Mouse (Mus musculus): ENCODE results near the gene Slc19a1.
A peak's percentile ranks its signal among the peaks of the same experiment; 100 is the strongest.

The Slc19a1 gene

DNA sequence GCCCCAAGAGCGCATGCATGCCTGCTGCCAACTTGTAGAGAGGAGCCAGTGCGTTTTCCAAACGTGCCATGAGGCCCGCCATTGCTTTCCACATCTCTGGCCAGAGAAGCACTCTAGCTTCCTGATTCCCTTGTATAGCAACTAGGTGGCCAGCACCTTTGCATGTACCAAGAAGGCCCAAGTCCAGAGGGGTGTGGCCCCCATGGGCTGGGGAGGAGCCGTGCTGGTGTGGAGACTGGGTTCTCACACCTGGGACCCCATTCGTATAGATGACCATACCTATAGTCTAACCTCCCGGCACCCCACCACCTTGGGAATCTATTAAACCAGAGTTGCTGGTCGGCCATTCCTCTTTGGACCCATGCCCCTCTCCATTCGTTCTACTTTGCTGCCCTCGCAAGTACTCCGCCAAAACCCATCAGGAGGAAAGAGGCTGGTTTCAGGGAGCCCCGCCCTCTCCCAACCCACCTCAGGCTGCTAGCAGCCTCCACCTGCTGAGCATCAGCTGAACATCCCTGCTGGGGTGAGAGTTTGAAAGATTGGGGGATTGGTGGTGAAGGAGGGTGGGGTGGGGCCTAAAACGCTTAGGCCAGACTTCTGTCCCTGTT, at the start of gene Slc19a1:
Slc19a1 (plus strand) TSS at position 474 of the 608 bp plus-strand sequence.
- no peak for ATAC-seq (ENCODE audit: low TSS enrichment)

DNA sequence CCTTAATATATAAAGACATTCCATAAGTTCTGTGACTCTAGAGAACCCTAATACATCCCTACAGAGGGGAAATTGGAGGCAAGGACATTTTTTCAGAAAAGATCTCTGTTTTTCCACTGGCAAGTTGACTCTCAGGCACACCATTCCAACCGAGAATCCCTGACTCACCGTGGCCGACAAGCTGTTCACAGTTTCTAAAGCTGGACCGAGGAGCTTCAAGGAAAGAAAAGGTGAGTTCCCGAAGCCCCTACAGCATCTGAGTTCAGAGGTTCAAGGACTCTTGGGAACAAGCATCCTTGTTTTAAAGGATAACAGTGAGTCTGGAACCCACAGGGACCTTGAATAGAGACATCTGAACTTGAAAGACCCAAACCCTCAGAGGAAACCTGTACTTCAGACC, 43.5 kb upstream of the Slc19a1 start:
- no peak for ATAC-seq (ENCODE audit: low TSS enrichment)

DNA sequence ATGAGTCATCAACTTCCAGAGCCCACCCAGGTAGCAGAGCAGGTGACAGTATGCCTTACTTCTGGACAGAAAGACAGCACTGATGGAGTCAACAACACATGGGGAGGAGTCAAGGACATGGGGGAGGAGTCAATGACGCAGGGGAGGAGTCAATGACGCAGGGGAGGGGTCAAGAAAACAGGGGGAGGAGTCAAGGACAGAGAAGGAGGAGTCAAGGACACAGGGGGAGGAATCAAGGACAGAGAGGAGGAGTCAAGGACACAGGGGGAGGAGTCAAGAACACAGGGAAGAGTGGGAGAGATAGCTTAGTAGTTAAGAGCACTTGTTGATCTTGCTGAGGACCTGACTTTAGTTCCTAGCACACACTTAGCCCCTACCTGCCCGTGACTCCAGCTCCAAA, 39.6 kb upstream of the Slc19a1 start:
- no peak for ATAC-seq (ENCODE audit: low TSS enrichment)

DNA sequence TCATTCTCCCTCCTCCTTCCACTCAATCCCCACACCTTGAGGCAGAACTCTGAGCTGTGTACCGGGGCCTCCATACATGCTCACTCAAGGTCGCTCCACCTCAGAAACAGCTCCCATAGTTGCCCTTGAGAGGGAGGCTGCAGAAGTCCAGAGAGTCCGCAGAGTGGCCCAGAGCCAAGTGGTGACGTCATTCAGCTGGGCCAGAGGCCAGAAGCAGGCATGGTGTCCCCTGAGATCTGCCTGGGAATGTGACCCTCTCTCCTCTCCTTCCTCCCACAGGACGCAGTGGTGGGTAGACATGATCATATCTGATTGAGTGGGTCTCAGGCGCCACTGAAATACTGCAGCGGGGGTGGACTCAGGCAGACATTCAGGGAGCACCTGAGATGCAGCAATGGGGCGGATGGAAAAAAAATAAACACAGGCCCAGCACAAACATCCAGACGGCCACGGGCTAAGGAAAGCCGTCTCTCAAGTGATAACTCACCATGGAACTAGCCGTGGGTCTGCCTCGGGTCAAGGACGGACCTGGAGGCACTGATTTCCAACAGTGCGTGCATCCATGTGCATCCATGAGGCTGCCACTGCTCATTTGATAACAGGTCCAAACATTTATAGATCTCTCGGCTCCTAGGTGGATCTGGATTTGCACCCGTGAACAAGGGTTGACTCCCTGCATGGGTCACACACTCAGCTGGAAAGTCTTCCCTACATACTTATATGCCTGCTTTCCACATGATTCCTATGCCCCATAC, 34.1 kb upstream of the Slc19a1 start:
- ATAC-seq (ENCODE audit: low TSS enrichment): no peak

DNA sequence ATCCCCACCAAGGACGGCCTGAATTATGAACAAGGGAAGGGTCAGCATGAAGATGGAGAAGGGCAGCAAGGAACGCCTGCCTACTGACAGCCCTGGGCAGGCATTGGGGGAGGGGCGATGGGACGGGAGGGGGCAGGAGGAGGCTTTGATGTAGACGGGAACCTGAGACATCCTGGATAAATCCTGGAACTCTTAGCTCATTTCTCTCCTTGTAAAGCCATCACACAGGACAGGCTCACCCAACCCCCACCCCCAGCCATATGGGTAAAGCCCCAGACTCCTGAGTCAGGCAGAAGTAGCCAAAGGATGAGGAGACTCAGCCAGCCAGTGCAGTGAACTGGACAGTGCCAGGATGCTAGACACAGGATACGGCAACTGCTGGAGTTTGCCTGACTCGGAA, 27.1 kb upstream of the Slc19a1 start:
- ATAC-seq (ENCODE audit: low TSS enrichment): no peak

DNA sequence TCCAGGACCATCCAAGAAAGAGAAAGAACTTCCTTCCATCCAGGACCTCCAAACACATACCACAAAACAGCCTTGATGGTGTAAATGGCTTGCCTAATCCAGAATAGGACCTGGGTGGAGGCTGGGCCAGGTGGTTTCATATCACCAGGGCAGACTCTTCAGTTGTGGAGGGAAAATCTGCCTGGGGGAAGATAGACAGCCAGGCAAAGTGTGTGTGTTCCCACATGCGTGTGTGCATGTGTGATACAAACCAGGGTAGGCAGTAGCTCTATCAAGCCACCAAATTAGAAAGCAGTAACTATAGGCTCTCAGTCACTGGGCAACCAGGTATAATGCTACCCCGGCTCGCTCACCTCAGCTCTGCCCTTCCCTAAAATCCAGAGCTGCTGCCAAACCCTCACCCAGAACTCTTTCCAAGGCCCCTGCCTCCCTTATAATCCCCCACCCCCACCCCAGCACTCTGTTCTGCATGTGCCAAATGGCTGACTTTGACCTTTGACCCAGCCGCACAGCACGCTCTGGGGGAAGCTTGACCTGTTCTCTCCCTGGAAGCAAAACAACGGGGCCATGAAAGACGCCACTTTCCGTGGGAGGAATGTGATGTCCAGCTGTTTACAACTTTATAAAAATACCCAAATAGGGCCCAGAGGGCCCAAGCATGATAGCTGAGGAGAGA, 24.5 kb upstream of the Slc19a1 start:
- no peak for ATAC-seq (ENCODE audit: low TSS enrichment)

DNA sequence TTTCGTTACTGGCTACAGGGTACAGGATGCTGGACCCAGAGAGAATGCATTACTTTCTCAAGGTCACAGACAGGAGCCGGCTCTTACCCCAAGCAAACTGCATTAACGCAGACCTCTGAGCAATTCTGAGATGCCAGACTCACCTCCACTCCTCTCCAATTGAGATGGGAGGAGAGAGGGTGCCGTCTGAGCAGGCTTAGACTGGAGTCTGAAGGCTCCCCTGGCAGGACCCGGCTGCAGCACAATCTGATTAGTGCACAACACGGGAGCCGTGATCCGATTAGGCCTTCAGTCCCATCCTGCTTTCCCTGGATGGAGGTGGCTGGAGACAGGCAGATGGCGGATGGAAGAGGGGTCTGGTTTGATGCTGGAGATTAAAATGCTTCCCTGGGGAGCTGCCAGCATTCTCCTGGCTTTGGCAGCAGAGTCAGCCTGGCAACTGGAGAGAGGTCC, 23.9 kb upstream of the Slc19a1 start:
- ATAC-seq (ENCODE audit: low TSS enrichment): peak; percentile 34; the same call in 1 of the 2 replicates

DNA sequence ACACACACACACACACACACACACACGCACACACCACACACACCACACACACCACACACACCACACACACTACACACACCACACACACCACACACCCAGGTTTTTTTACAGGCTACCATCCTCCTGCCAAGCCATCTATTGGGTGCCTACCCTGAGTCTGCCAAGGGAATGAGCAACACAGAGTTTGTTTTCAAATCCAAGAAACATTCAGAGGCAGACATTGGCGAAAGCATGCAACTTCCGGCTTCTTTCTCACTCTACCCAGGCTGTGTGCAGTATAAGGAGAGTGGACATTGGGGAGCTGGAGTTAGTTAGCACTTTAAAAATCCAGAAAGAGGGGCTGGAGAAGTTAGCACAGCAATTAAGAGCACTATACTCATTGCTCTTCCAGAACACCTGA, 23.3 kb upstream of the Slc19a1 start:
- ATAC-seq (ENCODE audit: low TSS enrichment): no peak

DNA sequence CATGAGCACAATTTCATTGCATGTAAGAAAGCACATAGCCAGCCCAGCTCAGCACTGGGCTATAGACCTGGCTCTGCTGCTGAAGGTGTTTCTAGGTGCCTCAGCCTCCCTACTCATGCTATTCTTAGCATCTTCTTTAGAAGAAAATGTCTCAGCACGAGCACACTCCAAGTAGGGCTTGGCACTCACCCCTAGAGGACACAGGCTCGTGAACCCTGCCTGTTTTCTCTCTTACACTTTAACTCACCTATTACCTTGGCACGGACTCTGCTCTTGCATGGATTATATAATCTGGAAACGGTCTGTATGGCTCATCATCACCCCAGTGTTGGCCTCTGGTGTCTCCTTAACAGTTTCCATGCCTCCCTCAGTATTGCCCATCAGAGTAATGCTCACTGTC, 20.4 kb upstream of the Slc19a1 start:
- no peak for ATAC-seq (ENCODE audit: low TSS enrichment)

DNA sequence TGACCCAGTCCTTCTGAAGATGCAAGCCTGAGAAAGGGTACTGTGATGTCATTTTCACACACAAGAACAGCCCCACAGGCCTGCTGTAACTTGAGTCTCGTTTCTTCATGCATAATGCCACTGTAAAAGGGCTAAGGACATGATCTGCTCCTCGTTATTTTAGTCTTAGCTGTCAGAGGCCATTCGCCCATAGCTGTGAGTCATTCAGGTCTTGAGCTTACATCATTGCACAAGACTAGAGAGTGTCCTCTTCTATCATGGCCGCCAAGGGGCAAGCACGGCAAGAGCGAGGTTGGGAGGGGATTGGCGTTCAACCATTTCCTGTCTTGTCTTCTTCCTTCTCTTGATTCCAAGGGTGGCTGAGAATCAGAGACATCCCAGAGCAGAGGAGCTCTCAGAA, 16.0 kb upstream of the Slc19a1 start:
- no peak for ATAC-seq (ENCODE audit: low TSS enrichment)

DNA sequence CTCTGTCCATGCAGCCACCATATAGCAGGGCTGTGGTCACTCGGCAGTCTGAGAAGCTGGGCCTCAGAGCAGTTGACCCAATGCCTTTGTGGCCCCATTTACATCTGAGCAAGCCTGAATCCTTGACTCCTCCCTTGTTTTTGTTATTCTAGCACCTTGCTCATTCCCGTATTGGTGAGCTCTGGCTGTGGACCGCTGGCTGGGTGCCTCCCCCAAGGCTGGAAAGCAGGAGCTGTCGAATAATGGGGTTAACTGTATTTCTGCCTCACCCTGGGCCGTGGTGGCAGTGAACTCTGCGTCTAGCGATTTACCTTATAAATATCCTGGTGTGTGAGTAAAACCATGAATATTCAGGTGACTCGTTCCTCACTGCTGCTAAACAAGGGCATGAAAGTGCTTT, 15.5 kb upstream of the Slc19a1 start:
- ATAC-seq (ENCODE audit: low TSS enrichment): no peak

DNA sequence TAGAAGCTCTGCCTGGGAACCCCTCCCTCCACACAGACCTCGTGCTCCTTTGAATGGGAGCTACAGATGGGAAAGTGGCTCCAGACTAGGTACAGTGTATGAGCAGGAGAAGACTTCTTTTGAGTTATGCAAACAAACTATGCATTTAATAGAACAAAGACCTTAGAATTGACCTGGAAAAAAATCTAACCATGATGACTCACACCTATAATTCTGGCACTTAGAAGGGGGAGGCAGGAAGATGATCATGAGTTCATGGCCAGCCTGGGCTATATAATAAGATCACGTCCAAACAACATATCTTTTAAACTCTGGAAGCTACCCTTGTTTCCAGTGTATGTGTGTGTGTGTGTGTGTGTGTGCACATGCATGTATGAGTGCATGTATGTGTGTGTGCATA, 15.0 kb upstream of the Slc19a1 start:
- no peak for ATAC-seq (ENCODE audit: low TSS enrichment)

DNA sequence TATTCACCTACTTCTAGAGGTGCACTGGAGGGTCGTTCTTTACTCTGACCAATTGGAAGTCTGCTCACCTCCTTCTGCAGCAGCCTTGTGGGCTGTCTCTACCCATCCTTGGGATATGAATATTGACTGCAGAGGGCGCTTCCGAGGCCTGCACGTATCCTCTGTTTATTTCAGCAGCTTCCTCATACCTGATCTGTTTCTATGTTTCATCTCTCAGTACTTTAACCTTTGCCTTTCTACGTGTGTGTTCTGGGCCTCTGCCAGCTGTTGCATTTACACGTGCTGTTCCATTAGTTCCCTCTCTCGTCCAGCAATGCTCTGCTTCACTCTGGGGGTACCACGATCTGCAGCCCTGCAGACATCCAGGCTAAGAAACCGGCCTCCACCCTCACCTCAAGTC, 14.4 kb upstream of the Slc19a1 start:
- no peak for ATAC-seq (ENCODE audit: low TSS enrichment)

DNA sequence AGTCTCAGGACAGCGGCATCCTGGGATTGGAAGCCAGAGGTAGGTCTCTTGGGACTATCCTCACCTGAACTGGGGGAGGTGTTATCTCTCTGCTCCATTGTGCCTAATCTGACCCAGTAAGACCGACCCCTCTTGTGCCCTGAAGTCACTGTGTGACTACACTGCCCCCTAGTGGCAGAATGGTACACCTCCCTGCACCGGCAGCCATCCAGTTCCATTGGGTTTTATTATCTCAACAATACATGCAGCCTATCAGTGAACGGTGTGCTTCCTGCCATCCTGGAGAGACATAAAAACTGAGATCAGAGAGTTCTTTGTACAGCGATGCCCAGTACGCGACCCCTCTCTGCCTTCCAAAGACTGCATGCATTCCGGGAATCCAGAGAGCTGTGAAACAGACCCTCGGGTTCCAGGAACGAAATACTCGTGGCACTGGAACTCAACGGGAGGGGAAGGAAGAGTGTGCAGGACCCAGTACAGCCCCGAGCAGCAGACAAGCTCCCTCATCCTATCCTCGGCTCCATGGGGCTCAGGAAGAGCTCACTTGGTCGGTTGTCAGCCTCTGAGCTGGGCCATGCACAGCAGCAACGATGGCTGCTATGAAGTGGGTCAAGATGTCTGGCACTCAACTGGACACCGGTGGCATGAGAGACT, 10.5 kb upstream of the Slc19a1 start:
- ATAC-seq (ENCODE audit: low TSS enrichment): peak; percentile 85

DNA sequence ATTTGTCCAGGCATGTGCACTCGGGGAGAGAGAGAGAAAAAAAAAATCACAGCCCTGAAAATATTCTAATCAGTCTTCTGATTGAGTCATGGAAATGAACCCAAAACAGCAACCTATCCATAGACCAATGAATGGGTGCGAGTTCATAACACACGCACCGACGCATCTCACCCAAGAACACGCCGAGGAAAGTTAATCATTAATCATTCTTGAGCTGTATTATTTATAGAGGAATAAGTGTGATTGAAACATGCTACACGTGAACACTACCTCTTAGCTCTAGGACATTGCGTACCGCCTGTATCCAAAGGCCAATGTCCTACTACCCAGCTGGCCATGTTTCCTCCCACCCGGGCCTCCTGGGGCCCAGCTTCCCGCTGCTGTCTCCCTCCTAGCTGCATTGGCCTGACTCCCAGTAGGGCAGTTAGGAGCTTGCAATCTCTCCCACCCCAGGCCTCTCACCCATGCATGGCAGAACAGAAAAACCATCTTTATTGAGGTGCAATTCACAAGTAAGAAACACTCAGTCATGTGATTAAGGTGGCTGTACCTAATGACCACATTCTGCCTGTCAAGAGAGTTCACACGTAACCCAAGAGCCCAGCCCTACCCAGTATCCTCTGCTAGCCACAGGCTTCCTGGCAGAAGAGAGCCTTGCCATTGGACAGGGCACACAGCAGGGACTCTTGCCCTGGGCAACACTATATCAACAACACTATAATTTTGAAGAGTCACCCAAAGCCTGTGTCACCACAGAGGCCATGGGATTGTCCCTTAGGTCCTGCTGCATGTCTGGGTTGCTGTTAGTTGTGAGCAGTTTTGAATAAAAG, 9.5 kb upstream of the Slc19a1 start:
- ATAC-seq (ENCODE audit: low TSS enrichment): no peak

DNA sequence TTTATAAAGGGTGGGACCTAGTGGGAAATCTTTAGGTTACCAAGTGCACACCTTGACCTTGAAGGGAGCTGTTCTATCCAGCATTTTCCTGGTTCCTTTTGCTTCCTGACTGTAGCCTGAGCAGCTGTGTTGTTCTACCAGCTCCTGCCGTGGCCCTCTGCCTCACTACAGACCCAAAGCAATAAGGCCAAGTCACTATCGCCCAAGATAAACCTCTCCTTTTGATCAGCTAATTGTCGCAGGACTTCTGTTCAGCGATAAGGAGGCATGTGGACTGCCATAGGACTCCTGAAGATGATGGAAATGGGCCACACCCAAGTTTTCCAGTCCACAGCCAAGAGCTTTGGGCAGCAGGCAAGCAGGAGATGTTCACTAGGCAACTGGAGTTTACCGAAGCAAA, 7.8 kb upstream of the Slc19a1 start:
- no peak for ATAC-seq (ENCODE audit: low TSS enrichment)

DNA sequence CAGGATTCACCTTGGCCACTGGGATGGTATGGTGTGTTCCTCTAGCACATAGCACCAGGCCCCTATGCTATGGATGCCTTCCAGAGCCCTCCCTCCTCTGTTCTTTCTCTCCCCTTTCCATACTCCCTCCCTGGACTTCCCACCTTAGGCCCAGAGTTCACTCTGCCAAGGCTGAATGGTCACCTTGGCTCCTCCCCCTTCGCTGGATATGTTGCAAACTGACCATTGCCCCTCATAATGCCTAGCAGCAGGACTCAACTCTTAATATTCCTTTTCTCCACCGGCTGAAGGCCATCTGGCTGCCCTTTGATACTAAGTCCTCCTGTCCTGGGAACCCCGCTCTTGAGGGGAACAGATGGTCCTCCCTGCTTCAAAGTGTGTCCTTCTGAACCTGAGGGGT, 5.1 kb upstream of the Slc19a1 start:
- ATAC-seq (ENCODE audit: low TSS enrichment): no peak

DNA sequence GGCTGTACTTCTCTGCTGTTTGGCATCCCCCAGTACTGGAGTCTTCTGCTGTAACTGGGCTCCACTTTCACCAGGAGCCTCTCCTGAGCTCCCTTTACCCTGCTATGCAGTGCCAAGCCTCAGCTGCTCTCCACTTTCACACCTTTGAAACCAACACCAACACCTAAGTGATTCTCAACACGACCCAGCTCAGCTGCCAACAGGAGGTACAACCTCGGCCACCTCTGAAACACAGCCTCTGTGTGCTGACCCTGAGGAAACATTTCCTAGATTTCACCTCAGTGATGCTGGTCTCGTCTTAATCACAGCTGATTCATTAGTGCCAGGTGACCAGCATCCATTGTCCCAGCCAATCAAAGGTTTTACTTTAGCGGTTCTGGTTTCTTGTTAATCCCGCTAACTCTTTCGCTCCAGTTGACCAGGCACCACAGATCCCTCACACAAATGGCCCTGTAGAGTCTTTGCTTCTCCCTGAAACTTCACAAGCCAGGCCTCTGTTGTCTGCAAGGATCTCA, 3.2 kb upstream of the Slc19a1 start:
- no peak for ATAC-seq (ENCODE audit: low TSS enrichment)

DNA sequence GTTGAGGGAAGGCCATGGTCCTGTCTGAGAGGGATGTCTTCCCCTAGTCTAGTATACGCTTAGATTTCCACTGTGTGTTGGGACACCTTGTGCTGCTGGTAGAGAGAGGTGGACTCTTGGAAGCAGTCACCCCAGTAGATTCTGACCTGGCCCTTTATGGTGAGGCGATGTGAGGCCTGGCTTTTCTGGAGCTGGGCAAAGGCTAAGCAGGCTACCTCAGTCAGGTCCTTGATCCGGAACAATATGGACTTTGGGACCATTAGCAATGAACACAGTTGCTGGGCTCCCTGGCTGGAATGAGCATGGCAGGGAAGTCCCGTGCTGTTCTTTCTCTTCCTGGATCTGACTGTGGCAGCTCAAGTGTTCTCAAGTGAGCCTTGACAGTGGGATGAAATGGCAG, 2.3 kb upstream of the Slc19a1 start:
- no peak for ATAC-seq (ENCODE audit: low TSS enrichment)

DNA sequence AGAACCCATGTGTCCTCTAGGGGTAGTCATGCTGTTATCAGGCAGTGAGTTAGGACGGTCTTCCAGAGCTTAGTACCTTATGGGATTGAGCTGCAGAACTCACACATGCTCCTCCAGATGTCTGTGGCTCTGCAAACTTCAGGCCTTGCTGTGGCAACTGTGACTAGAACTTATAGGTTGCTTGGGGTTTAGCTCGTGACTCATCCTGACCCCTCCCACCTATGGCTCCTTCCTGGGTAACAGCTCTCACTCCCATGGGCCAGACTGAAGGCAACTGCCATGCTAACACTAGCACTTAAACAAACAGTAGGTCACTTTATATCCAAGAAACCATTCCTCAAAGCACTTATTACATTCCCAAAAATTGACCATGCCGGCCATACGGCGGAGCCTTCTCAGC, 1.4 kb upstream of the Slc19a1 start:
- no peak for ATAC-seq (ENCODE audit: low TSS enrichment)

DNA sequence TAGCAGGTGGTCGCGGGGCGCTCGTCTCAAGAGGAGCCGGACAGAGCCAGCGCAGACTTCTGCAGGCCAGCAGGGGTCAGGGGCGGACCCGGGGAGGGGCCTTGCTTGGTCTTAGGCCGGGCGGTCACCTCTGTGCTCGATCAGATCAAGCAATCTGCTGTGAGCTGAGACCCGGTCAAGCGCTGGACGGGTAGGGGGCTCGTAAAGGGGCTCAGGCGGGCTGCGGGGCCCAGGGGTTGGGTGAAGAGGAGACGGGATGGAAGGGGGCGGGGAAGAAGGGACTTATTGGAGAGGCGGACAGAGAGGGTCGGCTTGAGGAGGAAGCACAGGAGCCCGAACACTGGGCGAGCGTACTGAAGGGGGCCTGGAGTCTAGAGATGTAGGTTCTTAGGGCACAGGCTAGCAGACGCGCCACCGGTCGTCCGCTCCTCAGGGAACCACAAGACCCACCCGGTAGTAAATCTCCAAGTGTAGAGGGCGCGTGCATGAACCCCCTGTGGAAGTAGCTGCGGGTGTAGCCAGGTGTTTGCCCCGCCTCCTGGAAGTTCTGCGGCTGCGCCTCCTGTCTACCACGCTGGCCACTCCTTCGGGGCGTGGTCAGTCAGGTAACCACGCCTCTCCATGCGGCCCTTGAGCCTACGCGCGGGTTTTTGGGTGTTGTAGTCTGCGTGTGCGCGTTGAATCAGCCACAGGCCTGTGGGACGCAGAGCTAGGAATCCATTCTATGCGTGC, 716 bp downstream of the Slc19a1 start:
- peak; percentile 82 for ATAC-seq (ENCODE audit: low TSS enrichment)
